Mouse (Mus musculus) G1E (cell line): ENCODE results near the gene Rfc3.

Experiments
- CTCF ChIP-seq: IDR thresholded peaks from 2 replicates; pipeline ENCODE4 v1.5.1; 2012; ENCODE audit warnings: low read depth, low read length, inconsistent platforms, mixed read lengths
- GATA1 ChIP-seq: IDR thresholded peaks from 2 replicates; pipeline ENCODE4 v1.6.1; 2012; ENCODE audit warnings: borderline replicate concordance, low read length, inconsistent platforms, mixed read lengths
- GATA2 ChIP-seq: IDR thresholded peaks from 2 replicates; pipeline ENCODE4 v1.6.1; 2012; ENCODE audit warnings: low read depth, low read length, inconsistent platforms, borderline replicate concordance

DNA sequence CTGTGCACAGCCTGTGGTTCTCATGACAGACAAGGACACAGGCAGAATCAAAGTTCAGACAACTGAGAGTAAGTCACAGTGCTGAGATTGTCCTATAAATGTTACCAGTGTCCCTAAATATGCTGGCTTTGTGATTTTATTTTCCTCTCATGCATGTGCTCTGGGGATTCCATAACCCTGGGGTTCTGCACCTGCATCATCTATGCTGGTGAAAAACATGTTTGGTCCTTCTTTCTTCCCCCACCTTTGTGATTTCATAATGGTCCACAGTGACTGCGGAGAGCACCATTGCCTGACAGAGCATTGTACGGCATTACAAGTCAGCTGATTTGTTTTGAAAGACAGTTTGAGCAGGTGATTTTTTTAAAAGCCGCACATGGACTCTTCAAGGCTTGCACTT lies 45.1 kb downstream of the Rfc3 start, which contains the start of gene Vmn2r18:
- no peak for TF ChIP-seq CTCF
- TF ChIP-seq GATA1: no peak
- no peak for TF ChIP-seq GATA2
